Mouse (Mus musculus) left cerebral cortex, postnatal 14 days (tissue): ENCODE measurements at regions not wholly inside any gene's neighbourhood (a gene's known extent, or its start where the extent isn't known, plus 50 kb on each side); places are given as distances from the start of the nearest gene placed in this dataset.
"Not testable (repeated sequence)": the region's sequence is repeated elsewhere in the genome, so short reads cannot be mapped to it uniquely, and the experiment has no call there.

Source experiments
- DNase-seq, 2 experiments: peaks; one replicate each; pipeline ENCODE4 v3.0.0; 2021 to 2022; ENCODE audit warnings: low spot score in 2 of 2, mixed read lengths in 1 of 2
- intact Hi-C: fragments of 180-260 bp; cut with DNase I; formaldehyde crosslinking; loops from one replicate; pipeline ENCODE4 v1.15.1; 2025

DNA sequence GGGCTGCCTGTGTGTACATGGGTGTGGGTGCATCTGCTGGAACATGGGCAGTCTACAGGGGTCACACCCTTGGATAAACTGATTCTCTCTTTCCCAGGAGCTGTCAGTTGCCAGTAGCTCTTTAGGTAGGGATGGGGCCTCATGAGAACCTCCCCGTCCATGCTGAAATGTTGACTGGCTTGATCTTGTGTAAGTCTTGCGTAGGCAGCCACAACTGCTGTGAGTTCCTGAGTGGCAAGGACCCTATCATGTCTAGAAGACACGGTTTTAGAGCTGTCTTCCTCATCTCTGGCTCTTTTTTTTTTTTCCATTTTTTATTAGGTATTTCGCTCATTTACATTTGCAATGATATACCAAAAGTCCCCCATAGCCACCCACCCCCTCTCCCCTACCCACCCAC, 314.5 kb upstream of the Clnk start:
- DNase-seq, intact Hi-C loops: not testable (repeated sequence)

GRCm38 (mm10) chr5:39181616-39182402, 305.2 kb upstream of the Clnk start:
- no peak for DNase-seq
- intact Hi-C loops, result no loop called here

GRCm38 (mm10) chr5:39181028-39181427, 304.4 kb upstream of the Clnk start:
- intact Hi-C loops, result no loop called here
- no peak for DNase-seq

GRCm38 (mm10) chr5:39177891-39178290, 301.3 kb upstream of the Clnk start:
- intact Hi-C loops, result no loop called here
- DNase-seq, result no peak

DNA sequence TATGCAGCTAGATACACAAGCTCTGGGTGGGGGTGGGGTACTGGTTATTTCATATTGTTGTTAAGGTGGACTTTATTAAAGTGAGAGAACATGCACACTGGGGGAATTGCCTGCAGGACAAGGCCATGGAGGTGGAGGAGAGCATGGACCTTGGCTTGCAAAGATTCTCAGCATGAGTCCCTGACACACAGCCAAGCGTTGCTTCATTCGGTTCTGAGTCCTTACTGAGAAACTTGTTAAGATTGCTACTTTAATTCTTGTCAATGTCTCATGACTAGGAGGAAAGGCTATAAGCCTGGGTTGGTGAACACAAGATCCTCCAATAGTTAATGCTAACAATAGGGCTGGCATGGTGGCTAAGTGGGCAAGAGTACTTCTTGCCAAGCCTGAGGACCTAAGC, 300.3 kb upstream of the Clnk start:
- no peak for DNase-seq
- intact Hi-C loops, result no loop called here

DNA sequence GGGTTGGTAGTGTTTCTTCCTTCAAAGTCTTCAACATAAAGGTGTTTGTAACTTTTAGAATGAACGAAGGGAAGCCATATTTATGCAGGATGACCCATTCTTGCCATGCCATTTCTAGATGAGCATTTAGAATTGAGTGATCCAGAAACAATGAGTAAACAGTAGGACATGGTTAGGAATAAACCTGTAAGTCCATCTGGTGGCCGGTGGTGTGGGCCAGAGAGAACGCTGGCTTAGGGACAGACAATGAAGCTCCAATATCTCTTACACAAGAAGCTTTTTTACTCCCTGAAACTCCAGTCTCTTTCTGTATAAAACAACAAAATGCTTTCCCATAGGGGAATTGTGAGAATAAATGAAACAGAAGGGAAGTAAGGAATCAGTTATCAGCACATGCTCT, 296.9 kb upstream of the Clnk start:
- intact Hi-C loops, result no loop called here
- no peak for DNase-seq

DNA sequence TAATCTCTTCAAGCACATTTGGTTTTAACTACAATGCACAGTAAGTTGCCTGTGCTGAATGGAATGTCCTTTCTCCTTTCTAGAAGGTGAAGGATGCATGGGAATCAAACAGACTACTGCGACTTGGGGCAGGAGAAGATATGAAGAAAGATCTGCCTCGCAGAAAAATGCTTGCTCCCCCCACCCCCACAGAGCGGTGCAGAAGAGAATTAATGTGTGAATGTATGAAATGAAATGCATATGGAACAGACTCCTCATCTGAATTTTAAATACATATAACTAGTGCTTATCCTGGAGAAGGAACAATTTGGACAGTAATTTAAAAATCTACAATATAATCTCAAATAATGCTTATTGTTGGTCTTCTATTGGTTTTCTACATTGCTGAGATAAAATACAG, 283.0 kb upstream of the Clnk start:
- no peak for DNase-seq
- intact Hi-C loops, result no loop called here

- intact Hi-C loops, result no loop called here
- no peak for DNase-seq
Observed at GRCm38 (mm10) chr5:39155763-39156162, 279.2 kb upstream of the Clnk start.

- intact Hi-C loops, result no loop called here
- no peak for DNase-seq
Observed at GRCm38 (mm10) chr5:39153291-39153794, 276.7 kb upstream of the Clnk start.

DNA sequence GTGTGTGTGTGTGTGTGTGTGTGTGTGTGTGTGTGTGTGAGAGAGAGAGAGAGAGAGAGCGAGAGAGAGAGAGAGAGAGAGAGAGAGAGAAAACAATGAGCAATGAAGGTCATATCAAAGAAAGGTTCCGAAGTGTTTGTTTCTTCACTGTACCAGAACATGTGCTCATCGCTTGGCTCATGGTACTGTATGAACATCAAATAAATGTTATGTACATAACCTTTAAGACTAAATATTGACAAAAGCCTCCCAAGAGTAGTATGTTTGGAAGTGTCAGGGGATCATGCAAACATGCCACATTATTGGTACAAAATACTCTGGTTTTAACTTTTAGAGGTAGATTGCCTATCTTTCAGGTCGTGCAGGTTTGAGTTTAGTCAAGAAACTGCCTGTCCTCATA, 275.3 kb upstream of the Clnk start:
- DNase-seq, result no peak
- intact Hi-C loops, result no loop called here

DNA sequence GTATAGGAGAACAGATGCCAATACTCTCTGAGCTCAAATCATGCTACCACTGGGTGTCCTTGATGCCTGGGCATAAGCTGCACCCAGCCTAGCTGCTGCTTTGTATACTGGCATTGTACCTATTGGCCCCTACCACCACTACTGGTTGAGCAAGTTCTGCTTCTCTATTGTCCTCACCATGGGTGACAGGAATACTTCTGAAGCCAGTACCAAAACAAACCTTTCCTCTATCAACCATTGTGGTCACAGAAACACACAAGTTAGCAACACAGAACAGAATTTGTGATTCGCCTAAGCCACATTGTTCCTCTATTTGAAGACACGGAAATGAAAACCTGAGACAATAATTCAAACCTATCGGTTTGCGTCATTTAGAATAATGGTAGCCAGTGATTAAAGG, 274.3 kb upstream of the Clnk start:
- intact Hi-C loops, result no loop called here
- no peak for DNase-seq

DNA sequence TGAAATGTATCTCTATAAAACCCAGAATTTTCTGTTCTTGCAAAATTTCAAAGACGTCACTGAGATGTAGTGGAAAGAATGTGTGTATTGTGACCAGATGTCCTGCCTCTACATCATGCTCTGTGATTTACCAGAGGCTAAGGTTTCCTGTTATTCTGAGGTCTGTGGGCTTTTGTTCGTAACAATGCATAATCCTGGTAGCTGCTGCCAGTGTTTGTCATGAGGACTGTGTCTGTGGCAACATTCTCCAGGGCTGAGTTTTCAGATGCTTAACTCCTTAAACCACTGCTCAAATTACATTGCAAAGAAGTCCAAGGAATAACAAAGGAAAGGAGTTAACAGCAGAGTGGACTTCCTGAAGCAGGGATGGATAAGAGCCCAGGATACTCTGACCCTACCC, 269.0 kb upstream of the Clnk start:
- intact Hi-C loops, result no loop called here
- DNase-seq, result peak in 1 of 2 experiments; percentile 12

DNA sequence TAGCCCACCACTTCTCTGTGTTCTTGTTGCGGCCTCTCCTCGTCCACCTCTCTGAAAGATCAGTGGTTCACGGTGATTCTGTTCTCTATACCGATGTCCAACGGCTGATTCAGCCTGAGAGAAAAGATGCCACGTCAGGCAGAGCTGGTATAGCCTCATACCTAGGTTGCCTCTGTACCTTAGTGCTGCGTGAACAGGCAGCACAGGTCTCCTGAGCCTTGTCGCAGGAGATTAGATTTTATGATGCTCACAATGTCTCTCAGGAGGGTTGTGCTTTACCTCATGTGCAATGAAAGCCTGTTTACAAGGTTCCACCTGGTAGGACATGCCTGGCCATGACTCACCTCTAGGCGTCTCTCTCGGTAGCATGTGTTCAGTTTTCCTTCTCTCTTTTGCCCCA, 267.6 kb upstream of the Clnk start:
- DNase-seq, result no peak
- intact Hi-C loops, result no loop called here

GRCm38 (mm10) chr5:39143648-39144047, 267.0 kb upstream of the Clnk start:
- intact Hi-C loops, result no loop called here
- no peak for DNase-seq

- no peak for DNase-seq
- intact Hi-C loops, result no loop called here
Observed at GRCm38 (mm10) chr5:39138375-39138774, 261.8 kb upstream of the Clnk start.

DNA sequence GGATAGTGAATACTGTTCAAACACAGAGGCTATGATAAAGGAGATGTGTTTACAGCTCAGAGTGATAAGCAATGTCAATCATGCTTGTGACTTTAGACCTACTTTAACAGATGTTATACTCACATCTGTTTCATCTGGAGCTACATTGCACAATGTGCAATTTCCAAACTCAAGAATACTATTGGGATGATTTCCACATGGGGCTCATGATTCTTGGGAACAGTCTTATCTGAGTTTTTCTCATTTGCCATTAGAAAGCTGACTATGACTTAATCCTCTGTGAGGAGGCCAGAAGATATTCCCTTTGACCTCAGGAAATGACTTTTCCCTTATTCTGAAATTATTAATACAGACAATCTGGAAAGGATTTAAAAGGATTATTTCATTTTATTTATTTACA, 252.3 kb upstream of the Clnk start:
- no peak for DNase-seq
- intact Hi-C loops, result no loop called here

- intact Hi-C loops, result no loop called here
- no peak for DNase-seq
Observed at GRCm38 (mm10) chr5:39126833-39127232, 250.2 kb upstream of the Clnk start.

DNA sequence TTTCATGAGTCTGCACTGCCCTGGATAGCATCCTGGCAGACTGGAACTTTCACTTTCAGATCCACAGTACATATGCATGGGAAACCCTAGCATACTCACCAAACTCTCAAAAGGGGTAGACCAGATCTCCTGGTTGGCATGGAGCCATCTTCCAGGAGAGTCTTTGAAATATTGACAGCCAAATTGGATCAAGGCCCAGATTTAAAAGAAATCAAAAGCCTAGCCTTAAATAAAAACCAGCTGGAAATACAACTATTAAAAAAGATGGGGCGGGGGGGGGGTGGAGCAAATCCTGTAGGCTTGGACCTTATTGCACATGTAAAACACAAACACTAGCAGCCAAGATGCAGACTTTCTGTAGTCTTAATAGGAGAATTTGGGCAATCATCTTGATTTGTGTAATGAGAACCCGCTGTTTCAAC, 249.7 kb upstream of the Clnk start:
- DNase-seq, result no peak
- intact Hi-C loops, result no loop called here

DNA sequence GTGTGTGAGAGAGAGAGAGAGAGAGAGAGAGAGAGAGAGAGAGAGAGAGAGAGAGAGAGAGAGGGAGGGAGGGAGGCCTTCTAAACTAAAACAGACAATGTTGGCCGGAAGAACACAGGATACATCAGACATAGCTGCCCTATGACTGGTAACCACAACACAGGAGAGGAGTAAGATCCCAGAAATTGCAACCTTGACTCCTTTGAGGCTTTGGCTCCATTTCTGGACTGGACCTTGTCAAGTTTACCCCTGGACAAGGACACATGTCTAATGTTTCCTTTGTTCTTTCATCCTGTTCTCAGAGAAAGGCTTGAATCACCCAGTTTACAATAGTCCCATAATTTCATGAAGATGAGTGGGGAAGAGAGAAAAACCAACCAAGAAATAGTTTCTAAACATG, 233.7 kb upstream of the Clnk start:
- intact Hi-C loops, result no loop called here

DNA sequence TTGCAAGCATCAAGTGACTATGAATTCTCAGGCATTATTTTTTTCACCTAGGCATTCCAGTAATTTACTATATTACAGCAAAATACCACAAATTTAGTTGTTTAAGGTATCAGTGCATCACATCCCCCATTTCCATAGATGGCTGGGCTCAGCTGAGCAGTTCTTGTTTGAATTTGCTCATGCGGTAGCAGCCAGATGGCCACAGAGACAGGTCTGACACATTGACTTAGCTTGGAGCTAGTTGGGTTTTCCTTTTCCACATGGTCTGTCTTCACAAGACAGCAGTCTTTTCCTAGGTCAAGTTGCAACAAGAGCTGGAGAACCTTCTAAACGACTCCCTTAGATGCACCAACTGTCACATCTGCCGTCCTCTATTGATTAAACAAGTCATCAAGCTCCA, 232.9 kb upstream of the Clnk start:
- intact Hi-C loops, result no loop called here
- no peak for DNase-seq

More for the DNA sequence above, 233.7 kb upstream of the Clnk start:
- DNase-seq, result no peak

DNA sequence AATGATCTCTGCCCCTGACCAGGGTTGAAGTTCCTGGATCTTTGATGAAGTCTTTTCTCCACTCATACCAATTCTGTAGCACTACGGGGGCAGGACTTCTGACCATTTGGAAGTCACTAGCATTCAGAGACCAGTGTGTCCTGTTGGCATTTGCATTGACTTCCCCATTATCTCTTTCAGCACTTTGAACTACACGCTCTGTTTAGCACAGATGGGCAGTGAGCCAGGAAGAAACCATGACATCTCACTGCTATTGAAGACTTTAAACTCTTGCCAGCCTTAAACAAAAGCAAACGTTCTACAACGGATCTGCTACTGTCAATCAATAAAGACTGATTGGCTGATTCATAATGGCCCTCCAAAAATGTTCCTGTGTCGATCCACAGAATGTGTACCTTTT, 222.5 kb upstream of the Clnk start:
- DNase-seq, result no peak
- intact Hi-C loops, result no loop called here

- intact Hi-C loops, result no loop called here
- no peak for DNase-seq
Observed at GRCm38 (mm10) chr5:39094875-39095274, 218.3 kb upstream of the Clnk start.
